Mouse (Mus musculus): Measurements from ENCODE around the gene Chchd1. TPM values are rescaled to one million over a fixed set of nuclear protein-coding genes. Genes with fewer than 3 reads are reported as not detected.

Gene Chchd1
- total RNA-seq, 4 experiments from 2014 or later = 47.7 to 53.5 (median 51.3) TPM

GRCm38 (mm10) chr14:20724043-20724442 is 21.2 kb downstream of the Chchd1 start:
- DNase-seq (ENCODE audit: low spot score in 2 of 2) = peak in 1 of 2 experiments; percentile 70

- DNase-seq (ENCODE audit: low spot score in 2 of 2) = no peak
Observed at GRCm38 (mm10) chr14:20725660-20726339, 23.0 kb downstream of the Chchd1 start.

- no peak for DNase-seq (ENCODE audit: low spot score in 2 of 2)
Observed at GRCm38 (mm10) chr14:20729871-20730270, 27.1 kb downstream of the Chchd1 start.

GRCm38 (mm10) chr14:20730853-20731602 is 28.2 kb downstream of the Chchd1 start:
- DNase-seq (ENCODE audit: low spot score in 2 of 2) = no peak

- DNase-seq (ENCODE audit: low spot score in 2 of 2) = no peak
Observed at GRCm38 (mm10) chr14:20733041-20733951, 30.5 kb downstream of the Chchd1 start.

- peak; percentile 66 to 79 for DNase-seq (ENCODE audit: low spot score in 2 of 2)
Observed at GRCm38 (mm10) chr14:20733952-20734774, 31.4 kb downstream of the Chchd1 start, which contains the start of gene Ndst2. Ndst2 (minus strand) TSS chr14:20734562.

- DNase-seq (ENCODE audit: low spot score in 2 of 2) = no peak
Observed at GRCm38 (mm10) chr14:20735052-20735451, 32.2 kb downstream of the Chchd1 start.

- DNase-seq (ENCODE audit: low spot score in 2 of 2) = no peak
Observed at GRCm38 (mm10) chr14:20735892-20736390, 33.1 kb downstream of the Chchd1 start.

GRCm38 (mm10) chr14:20737306-20737705 is 34.5 kb downstream of the Chchd1 start:
- no peak for DNase-seq (ENCODE audit: low spot score in 2 of 2)

- DNase-seq (ENCODE audit: low spot score in 2 of 2) = no peak
Observed at GRCm38 (mm10) chr14:20738511-20738910, 35.7 kb downstream of the Chchd1 start.

GRCm38 (mm10) chr14:20741301-20741700 is 38.5 kb downstream of the Chchd1 start:
- no peak for DNase-seq (ENCODE audit: low spot score in 2 of 2)

- no peak for DNase-seq (ENCODE audit: low spot score in 2 of 2)
Observed at GRCm38 (mm10) chr14:20743614-20744013, 40.8 kb downstream of the Chchd1 start.

GRCm38 (mm10) chr14:20746935-20747334 is 44.1 kb downstream of the Chchd1 start:
- DNase-seq (ENCODE audit: low spot score in 2 of 2) = no peak

GRCm38 (mm10) chr14:20748388-20748787 is 45.6 kb downstream of the Chchd1 start:
- DNase-seq (ENCODE audit: low spot score in 2 of 2) = no peak

GRCm38 (mm10) chr14:20749494-20750051 is 46.8 kb downstream of the Chchd1 start:
- DNase-seq (ENCODE audit: low spot score in 2 of 2) = no peak

- no peak for DNase-seq (ENCODE audit: low spot score in 2 of 2)
Observed at GRCm38 (mm10) chr14:20750503-20750902, 47.7 kb downstream of the Chchd1 start.

- no peak for DNase-seq (ENCODE audit: low spot score in 2 of 2)
Observed at GRCm38 (mm10) chr14:20753792-20754191, 51.0 kb downstream of the Chchd1 start.
